Mouse (Mus musculus): Measurements from ENCODE around the gene Frmd5.

- TF ChIP-seq CTCF (IDR thresholded peaks at IDR 0.05; ENCODE audit: extremely low read depth, insufficient read depth, insufficient read length, insufficient replicate concordance) (no peak), POLR2A (IDR thresholded peaks at IDR 0.05; ENCODE audit: low read depth, low read length) (no peak)
These were observed 255.6 kb downstream of the Frmd5 start for GRCm38 (mm10) chr2:121551271-121551670.

All from spleen, adult 2 months (tissue).